Mouse (Mus musculus) ZHBTc4 (cell line): ENCODE data around the gene Zbtb32.

Experiments
- DNase-seq: peaks from one replicate; pipeline ENCODE4 v3.0.0-alpha.2; 2011; ENCODE audit warnings: low read depth, low spot score

The Zbtb32 gene

DNA sequence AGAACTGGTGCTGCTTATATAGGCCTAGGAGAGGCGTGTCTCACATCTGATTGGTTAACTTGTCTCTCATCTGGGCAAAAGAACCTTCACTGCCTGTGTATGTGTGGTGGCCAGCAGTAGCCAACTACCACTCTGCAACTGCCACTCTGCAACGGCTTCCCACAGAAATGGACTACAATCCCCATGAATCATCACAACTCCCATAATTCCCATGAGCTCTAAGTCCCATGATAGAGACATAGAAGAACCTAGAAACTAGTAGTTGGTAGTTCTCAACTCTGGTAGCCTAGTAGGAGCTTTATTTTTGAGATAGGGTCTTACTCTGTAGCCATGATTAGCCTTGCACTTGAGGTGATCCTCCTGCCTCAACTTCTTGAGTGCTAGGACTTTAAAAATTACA lies 48.8 kb downstream of the Zbtb32 start:
- no peak for DNase-seq

- no peak for DNase-seq
Observed at GRCm38 (mm10) chr7:30544327-30544726, 54.4 kb downstream of the Zbtb32 start.

- no peak for DNase-seq
Observed at GRCm38 (mm10) chr7:30540572-30540971, 58.1 kb downstream of the Zbtb32 start.
